Mouse (Mus musculus): Measurements from ENCODE around the gene Isx.

DNA sequence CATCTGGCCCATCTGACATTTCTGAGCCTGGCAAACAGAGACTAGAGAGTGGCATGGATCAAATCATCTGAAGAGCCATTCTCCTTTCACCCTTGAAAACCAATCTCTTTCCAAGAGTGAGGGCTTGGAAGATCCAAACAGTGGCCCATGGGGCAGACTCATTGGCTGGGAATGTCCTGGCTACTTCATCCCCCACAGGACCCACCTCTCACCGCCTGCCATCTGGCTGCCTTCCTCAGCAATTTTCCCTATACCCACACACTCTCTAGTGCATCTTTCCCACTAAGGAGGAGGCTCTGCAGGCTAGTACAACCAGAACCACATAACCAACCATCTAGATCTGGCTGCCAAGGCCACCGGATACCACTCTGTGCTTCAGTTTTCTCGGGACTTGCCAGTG lies 17.6 kb upstream of the Isx start:
- TF ChIP-seq CTCF (IDR thresholded peaks at IDR 0.05; ENCODE audit: low read depth, low read length): no peak
- TF ChIP-seq POLR2A (IDR thresholded peaks at IDR 0.05; ENCODE audit: insufficient read depth, low read length): no peak
